Mouse (Mus musculus): ENCODE measurements at regions not wholly inside any gene's neighbourhood (a gene's known extent, or its start where the extent isn't known, plus 50 kb on each side); places are given as distances from the start of the nearest gene placed in this dataset.

- no peak for TF ChIP-seq ETS1 (conservative IDR thresholded peaks at IDR 0.05; ENCODE audit: low read depth, low read length)
- no peak for TF ChIP-seq ZNF384 (IDR thresholded peaks at IDR 0.05; ENCODE audit: low read depth, low read length)
- no peak for TF ChIP-seq POLR2A (IDR thresholded peaks at IDR 0.05; ENCODE audit: low read depth, low read length)
- no peak for TF ChIP-seq E2F4 (IDR thresholded peaks at IDR 0.05; ENCODE audit: insufficient replicate concordance, low read depth, low read length)
- TF ChIP-seq CTCF (conservative IDR thresholded peaks at IDR 0.05 in 1 of 2, IDR thresholded peaks at IDR 0.05 in 1 of 2; ENCODE audit: low read depth in 2 of 2, low read length in 2 of 2): no peak
- TF ChIP-seq NRF1 (IDR thresholded peaks at IDR 0.05; ENCODE audit: low read depth, low read length): no peak
- TF ChIP-seq MAX (IDR thresholded peaks at IDR 0.05; ENCODE audit: low read length): no peak
- no peak for TF ChIP-seq EP300 (IDR thresholded peaks at IDR 0.05; ENCODE audit: low read length)
- TF ChIP-seq HCFC1 (IDR thresholded peaks at IDR 0.05; ENCODE audit: low read depth, low read length): no peak
- no peak for TF ChIP-seq ZKSCAN1 (IDR thresholded peaks at IDR 0.05; ENCODE audit: borderline replicate concordance, low read depth, low read length)
- TF ChIP-seq SMC3 (IDR thresholded peaks at IDR 0.05; ENCODE audit: low read depth, low read length): no peak
- no peak for TF ChIP-seq ZC3H11A (IDR thresholded peaks at IDR 0.05; ENCODE audit: low read depth, low read length)
- no peak for TF ChIP-seq TCF12 (IDR thresholded peaks at IDR 0.05; ENCODE audit: low read depth, low read length)
Measured at GRCm38 (mm10) chr19:51238181-51238523, 559.7 kb upstream of the Sorcs1 start.
